Mouse (Mus musculus) ES-CJ7 (cell line): ENCODE measurements around the gene Vmn1r168.
"Not testable (repeated sequence)": the region's sequence is repeated elsewhere in the genome, so short reads cannot be mapped to it uniquely, and the experiment has no call there.

ENCODE experiments used
- DNase-seq: peaks from one replicate; pipeline ENCODE4 v3.0.0; 2011; ENCODE audit warnings: low read depth, low spot score

Gene Vmn1r168

DNA sequence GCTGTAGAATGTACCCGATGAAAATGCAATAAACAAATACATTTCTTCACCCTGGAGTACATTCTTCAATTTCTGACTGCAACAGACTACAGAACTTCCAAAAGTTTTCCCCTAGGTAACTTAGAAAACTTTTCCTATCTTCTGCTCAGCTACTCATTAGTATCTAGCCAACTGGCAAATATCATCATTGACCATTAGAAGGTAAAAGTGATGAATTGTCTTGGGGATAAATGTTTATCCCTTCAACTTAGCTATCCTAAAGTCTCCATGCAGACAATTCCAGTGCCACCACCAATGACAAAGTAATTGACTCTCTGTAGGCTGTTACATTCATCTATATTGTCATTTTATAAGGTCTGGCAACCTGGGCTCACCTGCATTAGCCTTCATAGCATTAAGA lies at the start of gene Vmn1r168:
Vmn1r168 (plus strand) TSS at position 301 of the 400 bp plus-strand sequence.
- DNase-seq, result not testable (repeated sequence)

DNA sequence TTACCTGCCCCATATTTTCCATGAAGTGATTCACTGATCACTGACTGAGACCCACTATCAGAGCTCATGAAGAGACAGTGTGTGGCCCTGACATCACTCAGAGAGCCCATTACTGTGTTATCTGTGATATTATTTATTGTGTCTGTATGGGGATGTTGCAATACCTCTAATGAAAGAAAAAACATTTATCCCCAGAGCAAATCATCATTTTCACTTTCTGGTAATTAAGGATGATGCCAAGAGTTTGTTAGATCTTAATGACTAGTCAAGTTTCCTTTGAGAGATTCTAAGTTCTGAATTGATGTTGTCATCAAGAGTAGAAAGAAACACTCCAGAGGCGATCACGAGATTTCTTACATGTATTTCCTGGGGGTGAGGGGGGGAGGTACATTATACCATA lies 32.4 kb upstream of the Vmn1r168 start, which contains the start of gene Vmn1r167:
Vmn1r167 (minus strand) TSS at position 101 of the 400 bp plus-strand sequence.
- DNase-seq, result not testable (repeated sequence)

DNA sequence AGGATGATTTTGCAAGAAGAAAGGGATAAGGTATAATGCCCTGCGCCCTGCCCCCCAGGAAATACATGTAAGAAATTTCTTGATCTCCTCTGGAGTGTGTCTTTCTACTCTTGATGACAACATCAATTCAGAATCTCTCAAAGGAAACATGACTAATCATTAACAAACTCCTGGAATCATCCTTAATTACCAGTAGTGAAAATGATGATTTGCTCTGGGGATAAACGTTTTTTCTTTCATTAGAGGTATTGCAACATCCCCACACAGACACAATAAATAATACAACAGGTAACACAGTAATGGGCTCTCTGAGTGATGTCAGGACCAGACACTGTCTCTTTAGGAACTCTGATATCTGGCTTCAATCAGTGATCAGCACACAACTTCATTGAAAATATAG lies 35.7 kb downstream of the Vmn1r168 start, which contains the start of gene Vmn1r169:
Vmn1r169 (plus strand) TSS at position 301 of the 400 bp plus-strand sequence.
- DNase-seq, result not testable (repeated sequence)
